Mouse (Mus musculus) ES-E14 (cell line): ENCODE measurements around the gene Edrf1.

Experiments
- HCFC1 ChIP-seq: IDR thresholded peaks from 2 replicates; pipeline ENCODE4 v1.6.1; 2012; ENCODE audit warnings: low read length, inconsistent platforms, borderline replicate concordance; ENCODE audit not compliant: insufficient read depth
- MAFK ChIP-seq: IDR thresholded peaks from 2 replicates; pipeline ENCODE4 v1.6.1; 2014; ENCODE audit warnings: mild to moderate bottlenecking, low read depth, low read length, inconsistent platforms; ENCODE audit not compliant: insufficient read depth
- ZC3H11A ChIP-seq: IDR thresholded peaks from 2 replicates; pipeline ENCODE4 v1.6.1; 2012; ENCODE audit warnings: low read depth, mild to moderate bottlenecking, inconsistent platforms, low read length, borderline replicate concordance
- ZNF384 ChIP-seq: IDR thresholded peaks from 2 replicates; pipeline ENCODE4 v1.6.1; 2012; ENCODE audit warnings: low read depth, low read length, inconsistent platforms

DNA sequence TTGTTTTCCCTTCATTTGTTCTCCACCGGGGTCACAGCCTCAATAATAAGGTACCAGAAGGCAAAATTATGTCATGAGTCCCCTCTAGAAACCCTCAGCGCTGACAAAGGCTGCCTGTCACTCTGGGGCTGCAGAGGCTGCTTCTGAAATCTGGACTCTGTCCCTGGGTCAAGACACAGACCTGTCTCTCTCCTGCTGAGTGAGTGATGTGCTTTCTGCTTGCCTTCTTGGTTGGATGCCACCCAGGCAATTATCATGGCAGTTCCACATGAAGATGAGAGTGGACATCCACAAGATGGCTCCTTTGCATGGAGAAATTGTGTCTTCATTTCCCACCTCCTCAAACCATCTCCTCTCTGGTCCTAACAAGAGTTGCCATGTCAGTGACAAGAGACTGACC lies 34.2 kb upstream of the Edrf1 start:
- no peak for TF ChIP-seq HCFC1
- TF ChIP-seq MAFK: no peak
- TF ChIP-seq ZC3H11A: no peak
- no peak for TF ChIP-seq ZNF384
